Mouse (Mus musculus) bone marrow macrophage, adult 2 months (primary cell): ENCODE results near the gene Ruvbl2. TPM values are rescaled to one million over a fixed set of nuclear protein-coding genes. Genes with fewer than 3 reads are reported as not detected.

Experiments used
- H3K27ac ChIP-seq: 2 replicates; pipeline ENCODE4 v1.5.1; 2012; ENCODE audit warnings: low read depth, low read length; ENCODE audit not compliant: insufficient read depth
- H3K4me1 ChIP-seq: 2 replicates; pipeline ENCODE4 v1.6.1; 2012; ENCODE audit warnings: low read length; ENCODE audit not compliant: control insufficient read depth, insufficient read depth
- H3K4me3 ChIP-seq: 2 replicates; pipeline ENCODE4 v1.5.1; 2012; ENCODE audit warnings: mild to moderate bottlenecking, low read length, moderate library complexity; ENCODE audit not compliant: insufficient read depth
- CTCF ChIP-seq: IDR thresholded peaks from 2 replicates; pipeline ENCODE4 v1.5.1; 2012; ENCODE audit warnings: low read depth, mild to moderate bottlenecking, low read length, moderate library complexity
- POLR2A ChIP-seq: IDR thresholded peaks from 2 replicates; pipeline ENCODE4 v1.6.1; 2012; ENCODE audit warnings: mild to moderate bottlenecking, low read depth, low read length, borderline replicate concordance
- polyA plus RNA-seq: library from polyadenylated mRNA; stranded (reverse); fragments of >200 nt; gene quantifications from 2 replicates; pipeline ENCODE4 v1.2.4, GENCODE M21; 2012; ENCODE audit not compliant: missing spikeins, insufficient read depth, insufficient read length

Ruvbl2 gene
- polyA plus RNA-seq, 1 experiment, result 43.8 TPM

DNA sequence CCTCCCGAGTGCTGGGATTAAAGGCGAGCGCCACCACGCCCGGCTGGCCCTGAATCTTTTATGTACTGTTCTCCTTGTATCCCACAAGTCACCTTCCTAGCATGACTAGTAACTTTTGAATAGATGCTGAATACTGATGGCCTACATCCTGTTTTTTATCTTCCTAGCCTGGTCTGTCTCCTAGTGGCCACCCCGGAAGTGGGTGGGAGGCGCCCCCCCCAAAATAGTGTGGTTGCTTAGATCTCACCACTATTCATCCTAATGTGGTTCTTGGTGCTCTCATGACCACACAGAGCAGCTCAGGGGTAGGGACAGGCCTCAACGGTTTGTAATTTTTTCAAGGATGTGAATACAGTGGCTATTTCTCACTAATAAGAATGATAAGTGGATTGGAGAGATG lies 63.3 kb downstream of the Ruvbl2 start:
- Histone ChIP-seq H3K4me1 (0 out of 2 replicates have a peak, but pooled peaks cover 3% of the 10 kb centered on the region), H3K27ac (no peak overlapping the region), H3K4me3 (no peak overlapping the region)
- no peak for TF ChIP-seq CTCF
- no peak for TF ChIP-seq POLR2A

DNA sequence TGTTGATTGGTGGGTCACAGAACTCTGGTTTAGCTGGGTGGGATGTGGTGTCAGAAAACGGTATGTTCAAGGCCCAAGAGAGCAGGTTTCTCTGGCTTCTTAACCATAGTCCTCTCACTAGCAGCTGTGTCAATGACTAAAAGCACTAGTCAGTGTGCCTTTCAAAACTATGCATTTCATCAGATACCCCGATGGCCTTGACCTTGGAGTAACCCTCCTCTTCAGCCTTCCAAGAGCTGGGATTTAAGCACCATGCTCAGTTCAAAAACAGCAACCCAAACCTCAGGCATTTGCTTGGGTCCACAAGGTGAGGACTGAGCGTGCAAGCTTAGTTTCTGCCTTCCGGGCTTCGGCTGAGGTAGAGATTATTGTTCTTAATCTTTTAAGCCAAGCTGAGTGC lies 65.5 kb downstream of the Ruvbl2 start:
- H3K27ac ChIP-seq, result no peak overlapping the region
- 0 out of 2 replicates have a peak, but pooled peaks cover 3% of the 10 kb centered on the region for H3K4me1 ChIP-seq
- no peak for TF ChIP-seq CTCF
- no peak for TF ChIP-seq POLR2A
- no peak overlapping the region for H3K4me3 ChIP-seq

Other genes starting within 250 kb of the Ruvbl2 start
- gene Ccdc155, start 233.2 kb downstream of the Ruvbl2 start, polyA plus RNA-seq, result 0.24 TPM in 1 of 2 replicates, not detected in the other
- gene Dkkl1, start 225.9 kb downstream of the Ruvbl2 start, polyA plus RNA-seq, result not detected in 2 replicates
- 2.1 TPM in 1 of 2 replicates, not detected in the other for gene Tead2, start 222.3 kb downstream of the Ruvbl2 start, polyA plus RNA-seq
- gene Cd37, start 199.0 kb downstream of the Ruvbl2 start, polyA plus RNA-seq, result 238 and 243 TPM in 2 replicates
- not detected in 2 replicates for gene Slc6a16, start 197.0 kb downstream of the Ruvbl2 start, polyA plus RNA-seq
- gene Slc6a21, start 160.6 kb downstream of the Ruvbl2 start, polyA plus RNA-seq, result not detected in 2 replicates
- 14.1 and 16.0 TPM in 2 replicates for gene Trpm4, start 104.3 kb downstream of the Ruvbl2 start, polyA plus RNA-seq
- gene Hrc, start 102.8 kb downstream of the Ruvbl2 start, polyA plus RNA-seq, result not detected in 2 replicates
- 1.6 and 1.8 TPM in 2 replicates for gene Ppfia3, start 71.1 kb downstream of the Ruvbl2 start, polyA plus RNA-seq
- gene Lin7b, start 67.5 kb downstream of the Ruvbl2 start, polyA plus RNA-seq, result 3.0 and 3.6 TPM in 2 replicates
- 385 and 416 TPM in 2 replicates for gene Snrnp70, start 42.4 kb downstream of the Ruvbl2 start, polyA plus RNA-seq
- gene Kcna7, start 32.4 kb downstream of the Ruvbl2 start, polyA plus RNA-seq, result not detected in 2 replicates
- gene Ntf5, start 24.4 kb downstream of the Ruvbl2 start, polyA plus RNA-seq, result not detected in 2 replicates
- not detected in 2 replicates for gene Lhb, start 17.3 kb downstream of the Ruvbl2 start, polyA plus RNA-seq
- gene Gys1, start 3.3 kb downstream of the Ruvbl2 start, polyA plus RNA-seq, result 12.8 and 14.3 TPM in 2 replicates
- gene Ftl1, start 21.8 kb upstream of the Ruvbl2 start, polyA plus RNA-seq, result 18,510 and 20,120 TPM in 2 replicates
- 196 and 209 TPM in 2 replicates for gene Bax, start 28.8 kb upstream of the Ruvbl2 start, polyA plus RNA-seq
- gene Tulp2, start 43.8 kb upstream of the Ruvbl2 start, polyA plus RNA-seq, result not detected in 2 replicates
- gene Gm45808, start 48.7 kb upstream of the Ruvbl2 start, polyA plus RNA-seq, result 1.1 TPM in 1 of 2 replicates, not detected in the other
- 22.0 and 25.4 TPM in 2 replicates for gene Dhdh, start 50.7 kb upstream of the Ruvbl2 start, polyA plus RNA-seq
- 278 and 296 TPM in 2 replicates for gene Nucb1, start 72.3 kb upstream of the Ruvbl2 start, polyA plus RNA-seq
- gene Ppp1r15a, start 88.2 kb upstream of the Ruvbl2 start, polyA plus RNA-seq, result 21.3 and 26.7 TPM in 2 replicates
- 1.0 and 1.6 TPM in 2 replicates for gene Plekha4, start 88.2 kb upstream of the Ruvbl2 start, polyA plus RNA-seq
- 2.0 and 2.5 TPM in 2 replicates for gene Hsd17b14, start 116.8 kb upstream of the Ruvbl2 start, polyA plus RNA-seq
- 87.0 and 93.0 TPM in 2 replicates for gene Bcat2, start 132.1 kb upstream of the Ruvbl2 start, polyA plus RNA-seq
- not detected in 2 replicates for gene Fgf21, start 177.4 kb upstream of the Ruvbl2 start, polyA plus RNA-seq
- not detected in 2 replicates for gene Fut1, start 179.2 kb upstream of the Ruvbl2 start, polyA plus RNA-seq
- gene Izumo1, start 183.7 kb upstream of the Ruvbl2 start, polyA plus RNA-seq, result not detected in 2 replicates
- gene Rasip1, start 189.4 kb upstream of the Ruvbl2 start, polyA plus RNA-seq, result 0.40 TPM in 1 of 2 replicates, not detected in the other
- not detected in 2 replicates for gene Mamstr, start 201.9 kb upstream of the Ruvbl2 start, polyA plus RNA-seq
- not detected in 2 replicates for gene Fut2, start 228.3 kb upstream of the Ruvbl2 start, polyA plus RNA-seq
- gene Ntn5, start 245.9 kb upstream of the Ruvbl2 start, polyA plus RNA-seq, result not detected in 2 replicates